Mouse (Mus musculus) inflammation-experienced regulatory T-cells, adult 6 months (primary cell): Measurements from ENCODE around the gene Arhgap45. TPM values are rescaled to one million over a fixed set of nuclear protein-coding genes. Genes with fewer than 3 reads are reported as not detected.
"Not testable (repeated sequence)": the region's sequence is repeated elsewhere in the genome, so short reads cannot be mapped to it uniquely, and the experiment has no call there.

Source experiments
- ATAC-seq: one replicate; pipeline ENCODE4 v1.8.0; 2017
- polyA plus RNA-seq, 3 experiments: library from polyadenylated mRNA; unstranded; fragments of 100-300 nt; shearing (Covaris generic); gene quantifications; one replicate each; pipeline ENCODE4 v1.2.1; 2017

Arhgap45 gene
- polyA plus RNA-seq, 3 experiments from 2014 or later, result 242 to 254 (median 251) TPM

DNA sequence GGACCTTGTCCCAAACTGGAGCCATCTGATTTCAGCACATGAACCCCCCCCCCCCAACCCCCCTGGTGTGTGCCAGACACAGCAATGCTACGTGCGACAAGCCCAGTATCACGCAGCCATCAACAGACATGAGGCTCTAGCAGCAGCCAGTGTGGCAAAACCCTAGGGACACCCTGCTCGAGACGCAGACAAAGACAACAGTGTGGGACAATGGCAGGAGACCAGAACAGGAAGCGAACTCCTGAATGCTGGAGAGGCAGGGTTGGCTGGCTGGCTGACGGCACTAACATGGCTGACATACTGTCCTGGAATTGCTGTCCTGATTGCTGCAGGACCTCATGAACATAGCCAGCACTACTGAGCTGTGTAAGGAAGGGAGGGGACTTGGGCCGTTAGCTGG is 18.7 kb downstream of the Arhgap45 start:
- ATAC-seq, result no peak

DNA sequence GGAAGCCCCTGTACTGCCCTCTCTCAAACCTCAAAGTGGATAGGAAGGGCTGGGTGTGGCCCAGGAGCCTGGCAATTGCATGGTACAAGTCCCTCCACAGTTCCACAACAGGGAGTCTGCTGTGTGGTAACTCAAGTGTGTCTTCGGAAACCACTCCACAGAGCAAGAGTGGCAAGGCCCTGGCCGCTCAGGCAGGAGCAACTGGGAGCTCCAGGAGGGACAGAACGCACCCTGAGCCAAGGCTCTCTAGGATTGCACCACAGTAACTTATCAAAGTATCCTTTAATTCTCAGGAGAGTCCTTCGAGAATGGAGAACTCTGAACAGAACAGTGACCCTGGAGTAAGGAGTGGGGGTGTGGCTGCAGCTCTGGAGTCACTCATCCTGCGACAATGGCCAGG is 19.2 kb downstream of the Arhgap45 start:
- ATAC-seq, result no peak

DNA sequence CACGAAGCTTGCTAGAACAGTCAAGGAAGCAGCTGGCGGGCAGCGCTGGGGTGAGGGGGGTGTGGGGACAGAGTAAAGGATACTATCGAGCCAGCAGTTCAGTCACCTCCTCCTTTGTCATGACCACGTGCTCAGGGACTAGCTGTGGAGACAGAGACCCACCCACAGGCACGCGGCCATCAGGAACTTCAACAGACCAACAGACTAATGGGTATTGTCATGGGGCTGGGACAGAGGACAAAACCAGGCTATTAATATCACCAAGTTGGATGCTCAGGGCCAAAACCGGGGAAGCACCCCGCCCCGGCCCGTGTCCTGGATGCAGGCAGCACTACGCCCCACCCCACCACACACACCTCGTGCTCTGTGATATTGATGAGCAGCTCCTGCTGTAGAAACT is 20.4 kb downstream of the Arhgap45 start:
- no peak for ATAC-seq

DNA sequence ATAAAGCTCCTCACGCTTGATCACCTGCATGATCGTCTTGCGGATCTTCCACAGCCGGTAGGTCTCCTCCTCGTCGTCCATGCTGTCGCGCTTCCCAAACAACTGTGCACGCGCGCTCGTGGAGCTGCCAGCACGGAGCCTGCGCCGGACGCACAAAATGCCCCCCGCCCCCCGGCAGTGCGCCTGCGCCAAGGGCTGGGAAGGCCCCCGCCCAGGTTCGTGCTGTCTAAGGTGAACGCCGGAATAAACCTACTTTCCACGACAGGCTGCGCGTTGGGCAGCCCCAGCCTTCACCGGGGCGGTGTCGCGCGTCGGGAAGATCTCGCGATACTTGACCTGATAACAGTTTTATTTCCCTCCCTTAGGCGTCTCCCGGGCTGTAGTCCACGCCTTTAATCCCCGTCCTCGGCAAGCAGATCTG is 23.1 kb downstream of the Arhgap45 start, which contains the start of gene Polr2e:
TSS of gene Polr2e (minus strand) at position 237 of the 421 bp plus-strand sequence.
- ATAC-seq, result peak; percentile 96

DNA sequence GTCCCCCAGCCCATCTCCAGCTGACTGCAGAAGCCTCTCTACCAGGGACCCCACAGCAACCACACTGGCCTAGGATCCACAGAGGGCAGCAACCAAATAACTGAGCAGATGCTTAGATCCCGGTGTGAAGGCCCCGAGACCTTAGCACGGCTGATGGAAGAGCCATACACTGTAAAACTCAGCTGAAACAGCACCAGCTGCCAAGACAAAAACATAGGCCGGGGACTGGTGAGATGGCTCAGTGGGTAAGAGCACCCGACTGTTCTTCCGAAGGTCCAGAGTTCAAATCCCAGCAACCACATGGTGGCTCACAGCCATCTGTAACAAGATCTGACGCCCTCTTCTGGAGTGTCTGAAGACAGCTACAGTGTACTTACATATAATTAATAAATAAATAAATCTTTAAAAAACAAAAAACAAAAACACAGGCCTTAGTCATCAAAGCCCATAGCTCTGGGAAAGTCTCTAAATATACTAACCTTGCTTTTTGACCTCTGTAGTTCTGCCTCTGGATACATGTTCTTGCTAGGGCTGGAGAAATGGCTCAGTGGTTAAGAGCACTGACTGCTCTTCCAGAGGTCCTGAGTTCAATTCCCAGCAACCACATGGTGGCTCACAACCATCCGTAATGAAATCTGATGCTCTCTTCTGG is 25.1 kb downstream of the Arhgap45 start:
- ATAC-seq, result not testable (repeated sequence)

DNA sequence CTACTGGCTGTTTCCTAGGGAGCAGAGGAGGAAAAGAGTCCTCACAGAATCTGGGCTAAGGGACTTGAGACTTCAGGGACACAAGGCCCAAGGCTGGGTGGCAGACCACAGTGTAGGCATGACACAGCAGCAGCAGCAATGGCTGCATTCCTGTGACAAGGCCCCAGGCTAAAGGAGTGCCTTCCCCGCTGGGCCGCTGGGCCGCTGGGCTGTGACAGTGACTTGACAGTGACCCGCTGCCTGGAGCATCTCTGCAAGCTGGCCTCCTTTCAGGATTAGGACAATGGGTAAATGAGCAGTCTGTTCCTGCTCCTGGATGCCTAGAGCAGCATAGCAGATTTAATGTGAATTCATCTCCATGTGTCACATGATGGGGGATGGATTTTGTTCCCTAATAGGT is 27.6 kb downstream of the Arhgap45 start:
- ATAC-seq, result no peak

DNA sequence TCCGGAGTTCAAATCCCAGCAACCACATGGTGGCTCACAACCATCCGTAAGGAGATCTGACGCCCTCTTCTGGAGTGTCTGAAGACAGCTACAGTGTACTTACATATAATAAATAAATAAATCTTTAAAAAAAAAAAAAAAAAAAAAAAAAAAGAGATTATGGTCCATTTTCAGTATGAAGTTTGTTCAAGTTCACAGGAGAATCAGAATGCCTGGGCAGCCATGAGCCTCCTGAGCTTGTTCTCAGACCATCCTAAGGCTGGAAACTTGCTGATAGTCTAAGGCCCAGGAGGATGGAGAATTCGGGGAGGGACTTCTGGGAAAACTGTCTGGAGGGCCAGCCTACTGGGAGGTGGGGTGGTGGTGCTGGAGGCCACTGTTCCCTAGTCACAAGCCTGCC is 28.9 kb downstream of the Arhgap45 start:
- not testable (repeated sequence) for ATAC-seq

DNA sequence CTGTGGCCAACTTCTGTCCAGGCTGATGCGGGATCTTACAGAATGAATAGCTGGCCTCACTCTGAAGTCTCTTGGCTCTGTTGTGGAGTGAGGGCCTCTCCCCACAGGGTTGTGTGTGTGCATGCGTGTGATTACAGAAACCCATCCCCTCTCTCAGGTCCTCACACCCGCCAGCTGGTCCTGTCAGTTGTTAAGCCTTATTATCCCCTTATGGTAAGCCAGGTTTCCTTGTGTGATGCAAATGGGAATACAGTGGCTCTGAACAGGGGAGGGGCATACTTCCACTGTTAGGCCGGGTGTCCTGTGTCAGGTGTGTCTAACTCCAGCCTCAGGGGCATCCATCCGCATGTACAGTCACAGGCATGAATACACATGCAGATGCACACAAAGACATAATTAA is 29.3 kb downstream of the Arhgap45 start:
- no peak for ATAC-seq

DNA sequence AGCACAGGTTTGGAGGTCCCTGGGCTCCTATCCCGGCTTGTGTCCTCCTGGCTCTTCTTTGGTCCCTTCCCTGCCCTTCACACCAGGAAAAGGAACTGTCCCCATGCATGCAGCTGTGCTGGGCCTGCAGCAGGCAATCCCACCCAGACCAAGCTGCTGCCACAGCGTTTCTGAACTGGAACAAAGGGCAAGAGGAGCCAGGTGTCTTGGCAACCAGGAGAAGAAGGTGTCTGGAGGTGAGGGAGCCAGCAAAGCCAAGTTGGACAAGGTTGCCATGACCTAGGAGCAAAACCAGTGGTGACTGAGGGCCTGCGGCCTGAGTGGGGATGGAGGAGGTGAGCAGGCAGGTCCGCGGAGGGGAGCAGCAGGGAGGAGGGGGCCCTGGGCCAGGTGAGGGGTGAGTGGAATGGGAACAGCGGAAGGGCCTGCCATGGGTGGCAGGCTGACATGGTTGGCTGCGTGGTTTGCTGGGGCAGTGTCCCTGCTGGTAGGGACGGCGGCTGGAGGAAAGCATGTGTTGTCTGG is 30.6 kb downstream of the Arhgap45 start, which contains the start of gene Gpx4:
TSS of gene Gpx4 (plus strand) at position 126 of the 525 bp plus-strand sequence.
- no peak for ATAC-seq

DNA sequence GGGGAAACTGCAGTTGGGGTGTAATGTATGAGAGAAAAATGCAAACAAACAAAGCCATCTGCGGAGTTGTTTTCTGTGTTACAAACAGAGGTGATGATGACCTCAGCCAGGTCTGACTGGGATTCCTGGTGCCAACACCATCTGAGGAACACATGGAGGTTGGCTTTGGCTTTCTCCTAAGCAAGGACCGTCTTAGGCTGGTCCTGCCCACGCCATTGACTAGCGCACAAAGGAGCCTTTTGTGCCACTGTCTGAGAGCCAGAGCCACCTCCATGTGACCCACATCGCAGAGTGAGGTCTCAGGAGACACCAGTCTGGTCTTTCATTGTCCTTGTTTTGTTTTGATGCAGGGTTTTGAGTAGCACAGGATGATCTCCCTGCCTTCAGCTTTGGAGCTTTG is 31.9 kb downstream of the Arhgap45 start:
- ATAC-seq, result no peak

DNA sequence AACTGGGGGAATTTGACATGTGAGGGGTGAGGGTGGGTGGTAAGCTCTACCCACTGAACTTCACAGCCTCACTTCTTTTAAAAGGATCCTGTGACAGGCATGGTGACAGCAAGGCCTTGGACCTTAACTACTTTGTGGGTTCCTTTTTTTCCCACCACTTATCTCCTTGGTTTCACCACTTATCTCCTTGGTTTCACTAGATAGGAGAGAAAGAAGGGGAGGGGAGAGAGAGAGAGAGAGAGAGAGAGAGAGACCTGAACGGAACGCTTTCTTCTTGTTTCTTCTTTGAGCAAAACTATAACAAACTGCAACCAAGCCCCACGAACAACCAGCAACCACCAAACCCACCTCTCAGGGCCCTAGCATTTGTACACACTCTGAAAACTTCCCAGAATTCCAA is 32.4 kb downstream of the Arhgap45 start:
- ATAC-seq, result no peak

DNA sequence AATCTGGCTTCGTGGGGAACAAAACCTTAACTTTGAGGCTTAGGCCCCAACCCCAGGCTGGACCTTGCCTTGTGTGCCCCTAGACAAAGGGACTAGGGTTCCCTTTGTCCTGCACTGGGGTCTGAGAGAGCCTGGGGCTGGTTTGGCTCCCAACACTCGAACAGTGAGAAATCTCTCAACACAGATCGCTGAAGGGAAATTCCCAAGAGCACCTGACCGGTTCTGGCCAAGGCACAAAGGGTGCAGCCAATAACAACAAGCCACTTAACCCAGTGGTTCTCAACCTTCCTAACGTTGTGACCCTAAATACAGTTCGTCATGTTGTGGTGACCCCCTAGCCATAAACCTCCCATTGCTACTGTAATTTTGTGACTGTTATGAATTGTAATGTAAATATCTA is 33.8 kb downstream of the Arhgap45 start:
- no peak for ATAC-seq

DNA sequence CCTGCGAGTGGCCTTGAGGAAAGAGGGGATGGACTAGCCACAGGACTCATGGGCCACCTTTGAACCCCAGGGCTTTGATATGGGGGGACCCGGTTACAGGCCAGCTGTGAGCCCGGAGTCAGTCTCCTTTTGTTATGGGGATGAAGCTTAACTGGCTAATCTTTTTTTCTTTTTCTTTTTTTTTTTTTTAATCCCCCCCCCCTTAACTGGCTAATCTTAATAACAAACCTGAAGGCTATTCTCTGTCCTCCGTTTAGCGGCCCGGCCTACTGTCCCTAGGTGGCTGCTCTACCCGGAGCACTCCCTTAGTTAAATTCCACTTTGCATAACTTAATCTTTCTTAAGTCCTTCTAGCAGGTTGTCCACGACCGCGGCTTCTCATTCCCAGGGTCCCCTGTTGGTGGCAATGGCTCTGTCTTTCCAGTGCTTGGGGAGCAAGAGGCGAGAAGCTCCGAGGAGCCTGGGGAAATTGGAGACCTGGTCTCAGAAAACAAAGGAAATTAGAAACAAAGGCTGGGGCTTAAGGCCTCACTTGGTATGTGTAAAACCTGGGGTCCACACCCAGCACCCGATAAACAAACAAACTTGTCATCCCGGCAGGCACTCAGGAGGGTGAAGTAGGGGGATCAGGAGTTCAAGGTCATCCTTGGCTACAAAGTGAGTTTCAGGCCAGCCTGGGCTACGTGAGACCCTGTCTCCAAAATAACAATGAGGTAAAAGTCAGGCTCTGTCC is 34.6 kb downstream of the Arhgap45 start:
- ATAC-seq, result no peak

DNA sequence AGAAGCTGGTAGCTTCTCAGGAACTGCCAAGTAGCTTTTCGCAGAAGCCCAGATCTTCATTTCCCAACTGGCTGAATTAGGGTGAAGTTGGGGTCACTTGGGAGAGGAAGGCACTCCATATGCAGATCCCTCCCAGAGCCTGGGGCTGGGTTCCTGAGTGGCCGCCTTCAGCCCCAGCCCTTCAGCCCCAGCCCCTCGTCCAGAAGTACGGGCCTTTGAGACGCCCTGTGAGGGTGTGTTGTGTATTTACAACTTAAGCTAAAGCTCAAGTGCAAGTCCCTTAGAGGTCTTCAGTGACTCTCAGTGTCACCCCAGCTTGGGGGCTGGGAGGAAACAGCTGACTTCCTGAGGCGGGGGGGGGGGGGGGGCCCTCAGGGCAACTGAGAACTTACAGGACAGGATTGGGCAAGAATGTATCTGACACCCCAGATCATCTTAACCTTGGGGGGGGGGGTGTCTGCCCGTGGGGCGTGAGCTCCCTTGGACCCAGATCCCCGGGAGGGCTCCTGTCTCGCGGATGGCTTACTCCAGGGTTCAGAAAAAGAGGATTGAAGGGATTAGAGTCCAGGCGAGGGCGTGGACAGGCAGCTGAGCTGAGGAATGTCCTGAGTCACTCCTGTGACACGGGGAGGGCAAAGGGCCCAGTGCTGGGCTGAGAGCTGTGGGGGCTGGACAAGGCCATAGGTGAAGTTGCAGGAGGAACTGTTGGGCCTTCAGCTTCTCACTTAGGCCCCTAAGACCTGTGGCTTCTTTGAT is 35.3 kb downstream of the Arhgap45 start:
- no peak for ATAC-seq

DNA sequence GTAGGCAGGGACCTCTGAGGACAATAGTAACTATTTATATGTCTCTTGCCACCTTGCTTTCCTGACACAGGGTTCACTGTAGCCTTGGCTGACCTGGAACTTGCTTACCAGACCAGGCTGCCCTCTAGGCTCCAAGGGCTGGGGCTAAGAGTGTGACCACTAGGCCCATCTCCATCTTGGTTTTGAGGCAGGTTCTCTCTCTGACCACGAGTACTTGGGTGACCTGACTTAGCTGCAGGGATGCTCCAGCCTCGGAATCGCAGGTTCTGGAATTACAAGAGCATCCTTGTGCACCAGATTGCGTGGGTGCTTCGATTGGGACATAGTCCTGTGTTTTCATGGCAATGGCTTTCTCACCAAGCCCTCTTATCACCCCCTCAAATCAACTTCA is 35.9 kb downstream of the Arhgap45 start:
- no peak for ATAC-seq

DNA sequence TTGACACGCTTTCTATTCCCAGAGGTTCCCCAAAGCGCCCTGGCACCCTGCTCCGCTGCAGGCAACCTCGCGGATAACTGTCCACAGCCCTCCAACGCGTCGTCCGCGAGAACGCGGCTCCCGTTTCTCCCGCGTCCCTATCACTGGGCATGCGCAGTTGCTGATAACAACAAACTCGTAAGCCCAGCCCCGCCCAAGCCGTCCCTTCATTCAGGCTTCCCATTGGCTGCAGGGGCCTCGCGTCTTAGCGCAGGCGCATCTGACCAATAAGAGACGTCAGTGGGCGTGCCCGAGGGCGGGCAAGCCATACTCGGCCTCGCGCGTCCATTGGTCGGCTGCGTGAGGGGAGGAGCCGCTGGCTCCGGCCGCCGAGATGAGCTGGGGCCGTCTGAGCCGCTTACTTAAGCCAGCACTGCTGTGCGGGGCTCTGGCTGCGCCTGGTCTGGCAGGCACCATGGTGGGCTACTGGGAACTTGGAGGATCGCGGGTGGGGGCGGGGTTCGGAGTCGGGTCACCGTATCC is 36.9 kb downstream of the Arhgap45 start:
- peak; percentile 97 for ATAC-seq

DNA sequence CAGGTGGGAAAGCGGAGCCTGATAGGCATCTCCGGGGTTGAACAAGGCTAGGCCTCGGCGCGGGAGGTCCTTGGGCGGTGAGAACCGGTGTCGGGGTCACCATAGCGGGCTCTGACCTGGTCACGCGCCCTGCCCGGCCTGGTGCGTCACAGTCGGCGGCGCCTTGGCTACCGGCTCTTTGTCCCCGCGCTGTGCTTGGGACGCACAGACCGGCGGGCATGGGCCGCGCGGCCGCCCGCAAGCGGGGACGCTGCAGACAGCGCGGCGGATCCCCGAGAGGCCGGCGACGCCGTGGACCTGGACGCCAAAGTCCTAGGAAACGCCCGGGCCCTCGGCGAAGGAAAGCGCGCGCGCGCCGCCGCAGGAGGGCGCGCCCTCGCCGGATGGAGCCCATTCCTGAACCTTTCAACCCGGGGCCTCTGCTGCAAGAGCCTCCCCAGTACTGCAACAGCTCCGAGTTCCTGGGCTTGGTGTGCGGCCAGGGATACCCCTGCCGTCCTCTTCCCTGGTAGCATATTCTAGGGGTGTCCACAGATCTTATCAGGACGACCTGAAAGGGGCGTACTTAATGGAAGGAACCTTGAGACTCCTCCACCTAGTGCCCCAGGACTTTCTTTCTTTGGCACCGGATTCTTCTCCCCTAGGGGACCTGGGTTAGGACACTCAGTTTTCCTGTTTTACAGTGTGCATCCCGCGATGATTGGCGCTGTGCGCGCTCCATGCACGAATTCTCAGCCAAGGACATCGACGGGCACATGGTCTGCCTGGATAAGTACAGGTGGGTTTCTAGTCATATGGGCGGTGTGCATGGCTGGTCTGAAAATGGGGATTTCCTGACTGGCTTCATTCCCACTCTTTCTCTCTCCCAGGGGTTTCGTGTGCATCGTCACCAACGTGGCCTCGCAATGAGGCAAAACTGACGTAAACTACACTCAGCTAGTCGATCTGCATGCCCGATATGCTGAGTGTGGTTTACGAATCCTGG is 37.7 kb downstream of the Arhgap45 start:
- peak; percentile 46 for ATAC-seq

DNA sequence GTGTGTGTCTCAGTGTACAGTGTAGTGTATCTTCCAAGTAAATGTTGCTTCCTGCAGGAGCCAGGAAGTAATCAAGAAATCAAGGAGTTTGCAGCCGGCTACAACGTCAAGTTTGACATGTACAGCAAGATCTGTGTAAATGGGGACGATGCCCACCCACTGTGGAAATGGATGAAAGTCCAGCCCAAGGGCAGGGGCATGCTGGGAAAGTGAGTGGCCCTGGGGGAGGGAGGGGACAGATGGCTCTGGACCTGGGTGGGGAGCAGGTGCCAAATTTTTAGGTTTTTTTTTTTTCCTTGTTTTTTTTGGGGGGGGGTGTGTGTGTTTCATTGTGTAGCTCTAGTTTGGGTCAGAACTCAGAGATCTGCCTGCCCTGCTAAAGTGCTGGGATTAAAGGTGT is 38.5 kb downstream of the Arhgap45 start:
- not testable (repeated sequence) for ATAC-seq

DNA sequence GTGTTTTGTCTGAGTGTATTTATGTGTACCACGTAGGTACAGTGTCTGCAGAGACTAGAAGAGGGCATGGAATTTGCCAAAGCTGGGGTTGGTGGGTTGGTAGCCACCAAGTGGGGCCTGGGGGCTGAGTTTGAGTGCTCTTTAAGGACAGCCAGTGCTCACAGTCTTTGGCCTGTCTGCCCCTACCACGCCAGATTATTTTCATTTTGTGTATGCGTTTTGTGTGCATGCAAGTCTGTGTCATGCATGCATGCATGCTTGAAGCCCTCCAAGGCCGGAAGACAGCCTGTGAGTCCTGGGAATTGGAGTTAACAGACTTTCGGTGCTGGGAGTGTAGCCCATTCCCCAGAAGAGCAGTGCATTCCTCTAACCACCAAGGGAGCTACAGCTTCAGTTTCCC is 38.9 kb downstream of the Arhgap45 start:
- no peak for ATAC-seq

DNA sequence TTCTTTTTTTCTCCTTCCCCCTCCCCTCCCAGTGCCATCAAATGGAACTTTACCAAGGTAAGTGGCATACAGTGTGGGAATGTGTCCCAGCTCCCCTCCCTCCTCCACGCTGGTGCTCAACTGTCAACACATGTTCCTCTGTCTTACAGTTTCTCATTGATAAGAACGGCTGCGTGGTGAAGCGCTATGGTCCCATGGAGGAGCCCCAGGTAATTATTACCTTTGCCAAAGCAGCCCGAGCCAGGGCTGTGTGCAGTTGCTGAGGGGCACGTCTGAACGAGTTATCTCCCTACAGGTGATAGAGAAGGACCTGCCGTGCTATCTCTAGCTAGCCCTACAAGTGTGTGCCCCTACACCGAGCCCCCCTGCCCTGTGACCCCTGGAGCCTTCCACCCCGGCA is 39.4 kb downstream of the Arhgap45 start:
- no peak for ATAC-seq

DNA sequence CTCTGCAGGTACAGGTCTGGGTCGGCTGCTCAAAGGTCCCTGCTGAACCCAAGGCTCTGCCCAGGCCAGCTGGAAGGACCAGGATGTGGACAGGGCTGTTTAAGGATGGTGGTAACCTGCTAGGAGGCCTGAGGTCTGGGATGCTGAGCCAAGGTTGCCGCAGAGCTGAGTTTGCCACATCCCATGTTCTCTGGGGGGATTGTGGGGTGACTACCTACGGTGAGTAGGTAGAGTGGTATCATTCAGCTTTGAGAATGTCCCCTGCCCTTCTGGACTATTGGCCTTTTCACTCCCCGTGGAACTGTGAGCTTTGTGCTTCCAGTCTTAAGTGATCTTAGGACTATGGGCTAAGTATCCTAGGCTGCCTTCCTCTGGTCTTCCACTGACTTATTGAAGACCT is 40.1 kb downstream of the Arhgap45 start:
- ATAC-seq, result no peak
